Mouse (Mus musculus): Measurements from ENCODE around the gene Pfkfb2.

GRCm38 (mm10) chr1:130699937-130700633 is 29.0 kb downstream of the Pfkfb2 start:
- TF ChIP-seq POLR2A (IDR thresholded peaks at IDR 0.05; ENCODE audit: borderline replicate concordance, low read depth, low read length) (no peak), CTCF (IDR thresholded peaks at IDR 0.05; ENCODE audit: low read depth, low read length) (no peak)

Data from bone marrow macrophage, adult 2 months (primary cell).